Mouse (Mus musculus): ENCODE data around the gene Kcnq4. TPM values are rescaled to one million over a fixed set of nuclear protein-coding genes. Genes with fewer than 3 reads are reported as not detected.

The Kcnq4 gene
- polyA plus RNA-seq, 1 experiment from 2014 or later: 0.67 TPM

DNA sequence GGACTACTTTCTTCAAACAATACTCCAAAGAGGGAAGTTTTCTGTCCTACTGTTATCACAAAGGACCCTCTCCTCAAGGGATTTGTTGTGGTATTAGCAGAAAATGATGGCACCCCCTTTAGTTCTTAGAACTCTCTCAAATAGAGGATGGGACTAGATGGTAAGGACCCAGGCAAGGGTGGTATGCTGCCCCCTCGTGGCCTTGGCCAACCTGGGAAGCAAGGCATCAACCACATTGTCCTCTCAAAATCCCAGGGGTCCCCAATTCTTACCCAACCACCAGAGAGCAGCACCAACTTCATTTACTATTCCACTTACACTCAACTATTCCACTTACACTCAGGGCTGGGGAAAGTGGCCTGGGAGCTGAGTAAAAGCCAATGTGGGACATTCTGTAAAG lies 6.9 kb upstream of the Kcnq4 start:
- ATAC-seq (replicated peaks; ENCODE audit: low FRiP score, low read depth) (no peak; the same call in 1 of the 2 replicates), DNase-seq (ENCODE audit: low spot score) (peak; percentile 79)
- H3K4me2 ChIP-seq (ENCODE audit: low read length): no peak overlapping the region
- H3K36me3 ChIP-seq (ENCODE audit: insufficient read depth, low read length): peaks cover 23% of the 10 kb centered on the region
- H3K27ac ChIP-seq: no peak overlapping the region
- no peaks in the 10 kb centered on the region for H3K27me3 ChIP-seq (ENCODE audit: insufficient read depth, low read length)
- no peaks in the 10 kb centered on the region for H3K4me1 ChIP-seq (replicated peaks; ENCODE audit: insufficient read depth, low read length)
- TF ChIP-seq CTCF (IDR thresholded peaks at IDR 0.05; ENCODE audit: low read depth): peak; percentile 93
- no peak overlapping the region for H3K9ac ChIP-seq (ENCODE audit: low read depth, low read length)
- H3K9me3 ChIP-seq (replicated peaks; ENCODE audit: low read length): no peaks in the 10 kb centered on the region
- WGBS: 8% methylated on average over 1 of the region's 1 CpGs
- no peak overlapping the region for H3K4me3 ChIP-seq (replicated peaks; ENCODE audit: low read depth, low read length)

GRCm38 (mm10) chr4:120749601-120750000 lies 1.2 kb upstream of the Kcnq4 start:
- Histone ChIP-seq H3K4me1 (replicated peaks; ENCODE audit: insufficient read depth, low read length) (peaks cover 7% of the 10 kb centered on the region; the same call in 1 of the 2 replicates), H3K27me3 (ENCODE audit: insufficient read depth, low read length) (peaks cover 29% of the 10 kb centered on the region), H3K27ac (no peak overlapping the region), H3K9ac (ENCODE audit: low read depth, low read length) (no peak overlapping the region), H3K36me3 (ENCODE audit: insufficient read depth, low read length) (no peaks in the 10 kb centered on the region), H3K9me3 (replicated peaks; ENCODE audit: low read length) (no peaks in the 10 kb centered on the region), H3K4me3 (replicated peaks; ENCODE audit: low read depth, low read length) (no peak overlapping the region), H3K4me2 (ENCODE audit: low read length) (no peak overlapping the region)
- no peak for TF ChIP-seq CTCF (IDR thresholded peaks at IDR 0.05; ENCODE audit: low read depth)
- no peak for ATAC-seq (replicated peaks; ENCODE audit: low FRiP score, low read depth)
- 64% methylated on average over 2 of the region's 2 CpGs for WGBS
- DNase-seq (ENCODE audit: low spot score): no peak

GRCm38 (mm10) chr4:120747243-120747792 lies 1.1 kb downstream of the Kcnq4 start:
- no peak overlapping the region for H3K27ac ChIP-seq
- no peak for DNase-seq (ENCODE audit: low spot score)
- H3K27me3 ChIP-seq (ENCODE audit: insufficient read depth, low read length): peaks cover 29% of the 10 kb centered on the region
- no peaks in the 10 kb centered on the region for H3K36me3 ChIP-seq (ENCODE audit: insufficient read depth, low read length)
- H3K4me2 ChIP-seq (ENCODE audit: low read length): peak overlapping the region; percentile 100
- H3K9me3 ChIP-seq (replicated peaks; ENCODE audit: low read length): no peaks in the 10 kb centered on the region
- peaks cover 7% of the 10 kb centered on the region; the same call in 1 of the 2 replicates for H3K4me1 ChIP-seq (replicated peaks; ENCODE audit: insufficient read depth, low read length)
- ATAC-seq (replicated peaks; ENCODE audit: low FRiP score, low read depth): peak; percentile 35
- no peak for TF ChIP-seq CTCF (IDR thresholded peaks at IDR 0.05; ENCODE audit: low read depth)
- WGBS: under 1% methylated on average over 60 of the region's 75 CpGs
- peak overlapping the region; percentile 69 for H3K4me3 ChIP-seq (replicated peaks; ENCODE audit: low read depth, low read length)
- H3K9ac ChIP-seq (ENCODE audit: low read depth, low read length): peak overlapping the region; percentile 57

- peak overlapping the region; percentile 69 for H3K4me3 ChIP-seq (replicated peaks; ENCODE audit: low read depth, low read length)
- H3K27me3 ChIP-seq (ENCODE audit: insufficient read depth, low read length): peaks cover 29% of the 10 kb centered on the region
- no peak overlapping the region for H3K27ac ChIP-seq
- no peaks in the 10 kb centered on the region for H3K9me3 ChIP-seq (replicated peaks; ENCODE audit: low read length)
- ATAC-seq (replicated peaks; ENCODE audit: low FRiP score, low read depth): peak; percentile 42
- no peaks in the 10 kb centered on the region for H3K36me3 ChIP-seq (ENCODE audit: insufficient read depth, low read length)
- 3% methylated on average over 36 of the region's 53 CpGs for WGBS
- peak overlapping the region; percentile 57 for H3K9ac ChIP-seq (ENCODE audit: low read depth, low read length)
- peaks cover 7% of the 10 kb centered on the region; the same call in 1 of the 2 replicates for H3K4me1 ChIP-seq (replicated peaks; ENCODE audit: insufficient read depth, low read length)
- no peak for DNase-seq (ENCODE audit: low spot score)
- H3K4me2 ChIP-seq (ENCODE audit: low read length): peak overlapping the region; percentile 100
- TF ChIP-seq CTCF (IDR thresholded peaks at IDR 0.05; ENCODE audit: low read depth): no peak
Observed at GRCm38 (mm10) chr4:120746552-120747150, 1.8 kb downstream of the Kcnq4 start.

- DNase-seq (ENCODE audit: low spot score) (no peak), ATAC-seq (replicated peaks; ENCODE audit: low FRiP score, low read depth) (no peak)
- H3K4me3 ChIP-seq (replicated peaks; ENCODE audit: low read depth, low read length): 0 out of 2 replicates have a peak overlapping the region, but pooled peaks have one; percentile 69
- H3K9ac ChIP-seq (ENCODE audit: low read depth, low read length): no peak overlapping the region
- H3K36me3 ChIP-seq (ENCODE audit: insufficient read depth, low read length): no peaks in the 10 kb centered on the region
- WGBS: 52% methylated on average over 10 of the region's 10 CpGs
- no peak overlapping the region for H3K27ac ChIP-seq
- TF ChIP-seq CTCF (IDR thresholded peaks at IDR 0.05; ENCODE audit: low read depth): no peak
- peaks cover 29% of the 10 kb centered on the region for H3K27me3 ChIP-seq (ENCODE audit: insufficient read depth, low read length)
- no peaks in the 10 kb centered on the region for H3K9me3 ChIP-seq (replicated peaks; ENCODE audit: low read length)
- H3K4me2 ChIP-seq (ENCODE audit: low read length): peak overlapping the region; percentile 19; the same call in 1 of the 2 replicates
- H3K4me1 ChIP-seq (replicated peaks; ENCODE audit: insufficient read depth, low read length): peaks cover 7% of the 10 kb centered on the region; the same call in 1 of the 2 replicates
Observed at GRCm38 (mm10) chr4:120745731-120746551, 2.5 kb downstream of the Kcnq4 start.

- no peaks in the 10 kb centered on the region for H3K36me3 ChIP-seq (ENCODE audit: insufficient read depth, low read length)
- H3K27ac ChIP-seq: no peak overlapping the region
- H3K4me1 ChIP-seq (replicated peaks; ENCODE audit: insufficient read depth, low read length): peaks cover 7% of the 10 kb centered on the region; the same call in 1 of the 2 replicates
- 38% methylated on average over 3 of the region's 3 CpGs for WGBS
- DNase-seq (ENCODE audit: low spot score): no peak
- TF ChIP-seq CTCF (IDR thresholded peaks at IDR 0.05; ENCODE audit: low read depth): no peak
- ATAC-seq (replicated peaks; ENCODE audit: low FRiP score, low read depth): no peak
- H3K9me3 ChIP-seq (replicated peaks; ENCODE audit: low read length): no peaks in the 10 kb centered on the region
- no peak overlapping the region for H3K4me3 ChIP-seq (replicated peaks; ENCODE audit: low read depth, low read length)
- peaks cover 13% of the 10 kb centered on the region; the same call in 1 of the 2 replicates for H3K27me3 ChIP-seq (ENCODE audit: insufficient read depth, low read length)
- no peak overlapping the region for H3K4me2 ChIP-seq (ENCODE audit: low read length)
- H3K9ac ChIP-seq (ENCODE audit: low read depth, low read length): no peak overlapping the region
Observed at GRCm38 (mm10) chr4:120743636-120744035, 4.8 kb downstream of the Kcnq4 start.
